Mouse (Mus musculus) bone marrow macrophage, adult 2 months (primary cell): ENCODE measurements around the gene Slc6a18. TPM values are rescaled to one million over a fixed set of nuclear protein-coding genes. Genes with fewer than 3 reads are reported as not detected.

ENCODE experiments used
- H3K27ac ChIP-seq: 2 replicates; pipeline ENCODE4 v1.5.1; 2012; ENCODE audit warnings: low read depth, low read length; ENCODE audit not compliant: insufficient read depth
- H3K4me1 ChIP-seq: 2 replicates; pipeline ENCODE4 v1.6.1; 2012; ENCODE audit warnings: low read length; ENCODE audit not compliant: control insufficient read depth, insufficient read depth
- H3K4me3 ChIP-seq: 2 replicates; pipeline ENCODE4 v1.5.1; 2012; ENCODE audit warnings: mild to moderate bottlenecking, low read length, moderate library complexity; ENCODE audit not compliant: insufficient read depth
- CTCF ChIP-seq: IDR thresholded peaks from 2 replicates; pipeline ENCODE4 v1.5.1; 2012; ENCODE audit warnings: low read depth, mild to moderate bottlenecking, low read length, moderate library complexity
- POLR2A ChIP-seq: IDR thresholded peaks from 2 replicates; pipeline ENCODE4 v1.6.1; 2012; ENCODE audit warnings: mild to moderate bottlenecking, low read depth, low read length, borderline replicate concordance
- polyA plus RNA-seq: library from polyadenylated mRNA; stranded (reverse); fragments of >200 nt; gene quantifications from 2 replicates; pipeline ENCODE4 v1.2.4, GENCODE M21; 2012; ENCODE audit not compliant: missing spikeins, insufficient read depth, insufficient read length

Gene Slc6a18
- polyA plus RNA-seq = not detected in 2 replicates

- TF ChIP-seq CTCF = no peak
- TF ChIP-seq POLR2A = no peak
- no peak within 1 kb of the TSS for H3K27ac ChIP-seq
- no peak within 1 kb of the TSS for H3K4me3 ChIP-seq
- peaks cover 12% of the 10 kb centered on the region for H3K4me1 ChIP-seq
Measured at GRCm38 (mm10) chr13:73677853-73678252, at the start of gene Slc6a18. Gene Slc6a18, minus strand, starts transcription at chr13:73678023.

- Histone ChIP-seq H3K27ac (no peak overlapping the region), H3K4me1 (peaks cover 2% of the 10 kb centered on the region), H3K4me3 (no peak overlapping the region)
- no peak for TF ChIP-seq POLR2A
Measured at GRCm38 (mm10) chr13:73725315-73725714, 47.5 kb upstream of the Slc6a18 start.

- H3K4me1 ChIP-seq = no peaks in the 10 kb centered on the region
- no peak overlapping the region for H3K4me3 ChIP-seq
- no peak overlapping the region for H3K27ac ChIP-seq
- TF ChIP-seq CTCF (peak; percentile 65), POLR2A (no peak)
Measured at GRCm38 (mm10) chr13:73723081-73723668, 45.4 kb upstream of the Slc6a18 start.

GRCm38 (mm10) chr13:73720241-73720640, 42.4 kb upstream of the Slc6a18 start:
- Histone ChIP-seq H3K4me3 (no peak overlapping the region), H3K4me1 (no peaks in the 10 kb centered on the region), H3K27ac (no peak overlapping the region)
- TF ChIP-seq POLR2A (no peak), CTCF (no peak)

GRCm38 (mm10) chr13:73718225-73718624, 40.4 kb upstream of the Slc6a18 start:
- TF ChIP-seq POLR2A = no peak
- no peak for TF ChIP-seq CTCF
- no peak overlapping the region for H3K4me3 ChIP-seq
- no peak overlapping the region for H3K27ac ChIP-seq
- H3K4me1 ChIP-seq = no peaks in the 10 kb centered on the region

GRCm38 (mm10) chr13:73714020-73714419, 36.2 kb upstream of the Slc6a18 start:
- H3K27ac ChIP-seq = no peak overlapping the region
- no peak overlapping the region for H3K4me3 ChIP-seq
- H3K4me1 ChIP-seq = no peaks in the 10 kb centered on the region
- TF ChIP-seq CTCF (no peak), POLR2A (no peak)

GRCm38 (mm10) chr13:73713204-73713603, 35.4 kb upstream of the Slc6a18 start:
- H3K27ac ChIP-seq = no peak overlapping the region
- H3K4me3 ChIP-seq = no peak overlapping the region
- H3K4me1 ChIP-seq = no peaks in the 10 kb centered on the region
- TF ChIP-seq POLR2A (no peak), CTCF (no peak)

GRCm38 (mm10) chr13:73712228-73712627, 34.4 kb upstream of the Slc6a18 start:
- TF ChIP-seq CTCF = no peak
- no peak for TF ChIP-seq POLR2A
- no peak overlapping the region for H3K4me3 ChIP-seq
- no peaks in the 10 kb centered on the region for H3K4me1 ChIP-seq
- H3K27ac ChIP-seq = no peak overlapping the region

- H3K27ac ChIP-seq = no peak overlapping the region
- H3K4me3 ChIP-seq = no peak overlapping the region
Measured at GRCm38 (mm10) chr13:73711803-73712202, 34.0 kb upstream of the Slc6a18 start.

GRCm38 (mm10) chr13:73711221-73711620, 33.4 kb upstream of the Slc6a18 start:
- TF ChIP-seq POLR2A = no peak
- Histone ChIP-seq H3K4me1 (no peaks in the 10 kb centered on the region), H3K4me3 (no peak overlapping the region), H3K27ac (no peak overlapping the region)

More at GRCm38 (mm10) chr13:73711803-73712202, 34.0 kb upstream of the Slc6a18 start:
- H3K4me1 ChIP-seq = no peaks in the 10 kb centered on the region
- no peak for TF ChIP-seq POLR2A
- no peak for TF ChIP-seq CTCF

- no peak overlapping the region for H3K27ac ChIP-seq
- H3K4me1 ChIP-seq = no peaks in the 10 kb centered on the region
- TF ChIP-seq POLR2A = no peak
- no peak for TF ChIP-seq CTCF
- H3K4me3 ChIP-seq = no peak overlapping the region
Measured at GRCm38 (mm10) chr13:73709491-73709890, 31.7 kb upstream of the Slc6a18 start.
